Mouse (Mus musculus): Measurements from ENCODE around the gene Arl13b.

DNA sequence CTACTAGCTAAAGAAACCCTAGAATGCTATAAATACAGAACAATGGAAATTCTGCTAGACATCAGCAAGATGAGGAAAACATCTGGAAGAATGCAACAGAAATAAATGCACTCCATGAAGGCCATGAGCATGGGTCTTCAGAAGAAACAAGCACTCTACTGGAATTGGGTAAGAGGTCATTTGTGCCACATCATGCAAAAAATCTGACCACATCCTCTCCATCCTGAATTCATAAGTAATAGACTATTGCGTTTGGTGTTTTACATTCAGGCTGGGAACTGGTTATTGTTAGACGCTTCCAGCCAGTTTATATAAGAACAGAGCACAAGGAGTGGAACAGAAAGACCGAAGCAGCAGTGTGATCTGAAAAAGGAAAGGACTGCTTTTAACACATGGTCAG lies 48.0 kb downstream of the Arl13b start:
- TF ChIP-seq CTCF (conservative IDR thresholded peaks at IDR 0.05; ENCODE audit: low read length): no peak
- no peak for TF ChIP-seq POU5F1 (IDR thresholded peaks at IDR 0.05; ENCODE audit: borderline replicate concordance, low read length)
- TF ChIP-seq NANOG (IDR thresholded peaks at IDR 0.05; ENCODE audit: borderline replicate concordance, low read length): no peak
